Mouse (Mus musculus): ENCODE data around the gene Igf2bp1. TPM values are rescaled to one million over a fixed set of nuclear protein-coding genes. Genes with fewer than 3 reads are reported as not detected.

Igf2bp1 gene
- polyA plus RNA-seq, 1 experiment from 2014 or later: 11.8 TPM

DNA sequence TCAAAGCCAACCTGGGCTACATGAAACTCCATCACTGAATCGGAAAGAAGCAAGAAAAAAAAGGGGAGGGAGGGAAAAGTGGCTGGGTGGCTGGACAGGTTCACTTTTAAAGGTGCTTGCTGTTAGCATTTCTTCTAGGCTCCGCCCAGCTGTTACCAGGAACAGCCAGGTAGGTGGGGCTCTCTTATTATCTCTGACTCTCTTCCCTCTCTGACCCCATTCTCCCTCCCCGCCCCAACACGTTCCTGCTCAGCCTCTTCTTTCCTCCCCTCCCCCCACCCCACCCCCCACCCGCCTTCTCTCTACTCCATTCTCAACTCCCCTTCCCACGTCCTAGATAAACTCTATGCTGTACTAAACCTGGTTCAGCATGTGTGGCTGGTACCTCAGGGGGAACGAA is 94.2 kb downstream of the Igf2bp1 start:
- Histone ChIP-seq H3K4me2 (no peak overlapping the region), H3K4me3 (no peak overlapping the region), H3K27me3 (peaks cover 62% of the 10 kb centered on the region), H3K4me1 (replicated peaks) (peaks cover 17% of the 10 kb centered on the region), H3K36me3 (no peaks in the 10 kb centered on the region), H3K27ac (replicated peaks) (no peak overlapping the region), H3K9me3 (no peaks in the 10 kb centered on the region), H3K9ac (no peak overlapping the region)
- ATAC-seq (ENCODE audit: low FRiP score, low read depth): no peak
- WGBS: 33% methylated on average over 7 of the region's 7 CpGs

DNA sequence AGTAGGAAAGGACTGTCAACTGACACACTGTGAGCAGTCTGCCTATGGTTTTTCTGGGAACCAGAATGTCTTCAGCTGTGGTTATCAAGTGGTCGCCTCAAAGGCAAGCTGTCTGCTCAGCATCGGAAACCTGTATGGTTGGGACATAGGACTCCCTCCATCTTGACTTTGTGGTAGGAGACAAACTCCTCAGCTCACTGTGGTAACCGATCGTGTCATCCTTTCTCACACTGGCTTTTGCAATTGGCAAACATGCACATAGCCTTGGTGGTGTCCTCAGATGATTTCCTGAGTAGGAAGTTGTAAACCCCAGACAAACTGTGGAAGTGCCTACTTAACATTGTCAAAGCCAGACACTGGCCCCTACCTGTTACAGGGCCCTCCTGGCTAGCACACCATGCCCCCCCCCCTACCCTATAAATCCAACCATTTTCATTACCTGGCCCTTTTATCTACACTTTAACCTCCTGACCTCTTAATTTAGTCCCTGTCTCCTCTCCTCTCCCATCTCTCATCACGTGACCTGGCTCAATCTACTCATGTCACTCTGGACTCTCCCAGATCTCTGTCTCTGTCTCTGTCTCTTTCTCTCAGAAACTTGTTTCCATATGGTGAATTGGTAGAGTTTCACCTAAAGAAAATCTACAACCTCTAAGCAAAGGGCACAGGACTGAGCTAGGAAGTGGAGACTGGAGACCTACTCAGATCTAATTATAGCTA is 97.8 kb downstream of the Igf2bp1 start:
- Histone ChIP-seq H3K27ac (replicated peaks) (no peak overlapping the region), H3K36me3 (no peaks in the 10 kb centered on the region), H3K9ac (no peak overlapping the region), H3K27me3 (peaks cover 29% of the 10 kb centered on the region), H3K4me2 (no peak overlapping the region), H3K4me1 (replicated peaks) (no peaks in the 10 kb centered on the region), H3K4me3 (no peak overlapping the region), H3K9me3 (no peaks in the 10 kb centered on the region)
- 93% methylated on average over 5 of the region's 5 CpGs for WGBS
- no peak for ATAC-seq (ENCODE audit: low FRiP score, low read depth)

Small RNAs within 50 kb of the gene (microRNA-seq; reads per million reads assigned to microRNA genes)
- not detected for gene Mir3063

Other genes with a start within 250 kb of the Igf2bp1 start
- gene Phospho1, start 181.4 kb downstream of the Igf2bp1 start, polyA plus RNA-seq (2015; fragmentation: Nextera tagmentation; extraction: Ambion mirVana): 0.44 and 0.81 TPM in 2 replicates
- gene Gngt2, start 168.7 kb downstream of the Igf2bp1 start, polyA plus RNA-seq (2015; fragmentation: Nextera tagmentation; extraction: Ambion mirVana): 1.8 and 3.7 TPM in 2 replicates
- gene Abi3, start 163.5 kb downstream of the Igf2bp1 start, polyA plus RNA-seq (2015; fragmentation: Nextera tagmentation; extraction: Ambion mirVana): 1.1 and 1.7 TPM in 2 replicates
- 0.09 TPM in 1 of 2 replicates, not detected in the other for gene B4galnt2, start 91.0 kb downstream of the Igf2bp1 start, polyA plus RNA-seq (2015; fragmentation: Nextera tagmentation; extraction: Ambion mirVana)
- gene Gip, start 18.6 kb upstream of the Igf2bp1 start, polyA plus RNA-seq (2015; fragmentation: Nextera tagmentation; extraction: Ambion mirVana): not detected in 2 replicates
- 128 and 129 TPM in 2 replicates for gene Snf8, start 28.9 kb upstream of the Igf2bp1 start, polyA plus RNA-seq (2015; fragmentation: Nextera tagmentation; extraction: Ambion mirVana)
- gene Ube2z, start 59.4 kb upstream of the Igf2bp1 start, polyA plus RNA-seq (2015; fragmentation: Nextera tagmentation; extraction: Ambion mirVana): 40.0 and 40.1 TPM in 2 replicates
- 772 and 777 TPM in 2 replicates for gene Atp5g1, start 69.7 kb upstream of the Igf2bp1 start, polyA plus RNA-seq (2015; fragmentation: Nextera tagmentation; extraction: Ambion mirVana)
- gene Calcoco2, start 106.0 kb upstream of the Igf2bp1 start, polyA plus RNA-seq (2015; fragmentation: Nextera tagmentation; extraction: Ambion mirVana): 0.09 and 0.10 TPM in 2 replicates
- gene Ttll6, start 127.8 kb upstream of the Igf2bp1 start, polyA plus RNA-seq (2015; fragmentation: Nextera tagmentation; extraction: Ambion mirVana): 0.29 and 0.43 TPM in 2 replicates
- gene Hoxb13, start 188.4 kb upstream of the Igf2bp1 start, polyA plus RNA-seq (2015; fragmentation: Nextera tagmentation; extraction: Ambion mirVana): not detected in 2 replicates

All from hindbrain, embryonic 15.5 days (tissue).